Mouse (Mus musculus) kidney, embryonic 15.5 days (tissue): ENCODE measurements around the gene Gm382. TPM values are rescaled to one million over a fixed set of nuclear protein-coding genes. Genes with fewer than 3 reads are reported as not detected.

Source experiments
- ATAC-seq: fragments of 200-750 bp; cut with Nextera tagmentation; replicated peaks from 2 replicates; pipeline ENCODE4 v1.8.0; 2017; ENCODE audit warnings: moderate TSS enrichment; ENCODE audit not compliant: low FRiP score
- H3K27ac ChIP-seq: fragments of 300-500 bp; sonication (generic); 2 replicates; pipeline ENCODE4 v1.5.1; 2015; ENCODE audit warnings: mild to moderate bottlenecking, inconsistent platforms
- H3K27me3 ChIP-seq: fragments of 300-500 bp; sonication (generic); 2 replicates; pipeline ENCODE4 v1.6.1; 2015; ENCODE audit warnings: inconsistent platforms
- H3K36me3 ChIP-seq: fragments of 300-500 bp; sonication (generic); 2 replicates; pipeline ENCODE4 v1.6.1; 2015; ENCODE audit warnings: inconsistent platforms
- H3K4me1 ChIP-seq: fragments of 300-500 bp; sonication (generic); 2 replicates; pipeline ENCODE4 v1.6.1; 2015; ENCODE audit warnings: inconsistent platforms
- H3K4me2 ChIP-seq: fragments of 300-500 bp; sonication (generic); 2 replicates; pipeline ENCODE4 v1.6.1; 2015; ENCODE audit warnings: moderate library complexity, mild to moderate bottlenecking, inconsistent platforms
- H3K4me3 ChIP-seq: fragments of 300-500 bp; sonication (generic); replicated peaks from 2 replicates; pipeline ENCODE4 v1.5.1; 2015; ENCODE audit warnings: mild to moderate bottlenecking, inconsistent platforms
- H3K9ac ChIP-seq: fragments of 300-500 bp; sonication (generic); 2 replicates; pipeline ENCODE4 v1.6.1; 2015; ENCODE audit warnings: mild to moderate bottlenecking, inconsistent platforms
- H3K9me3 ChIP-seq: fragments of 300-500 bp; sonication (generic); replicated peaks from 2 replicates; pipeline ENCODE4 v1.6.1; 2016; ENCODE audit warnings: inconsistent platforms
- WGBS: fragments of 180-500 bp; shearing (Covaris S2); methylation state at CpG from one replicate; pipeline ENCODE4 v1.1.7; 2015; ENCODE audit warnings: mixed read lengths; 5-methylcytosine and 5-hydroxymethylcytosine counted together
- polyA plus RNA-seq: library from polyadenylated mRNA; unstranded; fragments of >200 nt; fragmentation: Nextera tagmentation; extraction: Ambion mirVana; gene quantifications from 2 replicates; pipeline ENCODE4 v1.2.1, GENCODE M21; 2015

Gm382 gene
- not detected in 2 replicates for polyA plus RNA-seq

GRCm38 (mm10) chrX:127039672-127040071 is at the start of gene Gm382:
Gene Gm382, plus strand, starts transcription at chrX:127039972.
- Histone ChIP-seq H3K9me3 (no peaks in the 10 kb centered on the region), H3K4me1 (no peaks in the 10 kb centered on the region), H3K4me3 (no peak within 1 kb of the TSS), H3K36me3 (no peaks in the 10 kb centered on the region), H3K27me3 (no peaks in the 10 kb centered on the region), H3K27ac (no peak within 1 kb of the TSS), H3K4me2 (no peak within 1 kb of the TSS), H3K9ac (no peak within 1 kb of the TSS)
- no peak for ATAC-seq
- 90% methylated on average over 1 of the region's 1 CpGs for WGBS

GRCm38 (mm10) chrX:127070179-127070578 is 30.4 kb downstream of the Gm382 start:
- H3K4me2 ChIP-seq: no peak overlapping the region
- H3K27me3 ChIP-seq: no peaks in the 10 kb centered on the region
- H3K9ac ChIP-seq: no peak overlapping the region
- 96% methylated on average over 2 of the region's 2 CpGs for WGBS
- H3K27ac ChIP-seq: no peak overlapping the region
- H3K36me3 ChIP-seq: no peaks in the 10 kb centered on the region
- H3K4me1 ChIP-seq: no peaks in the 10 kb centered on the region
- no peak for ATAC-seq
- H3K9me3 ChIP-seq: no peaks in the 10 kb centered on the region
- H3K4me3 ChIP-seq: no peak overlapping the region

- Histone ChIP-seq H3K4me2 (no peak overlapping the region), H3K9ac (no peak overlapping the region), H3K4me1 (no peaks in the 10 kb centered on the region), H3K36me3 (no peaks in the 10 kb centered on the region), H3K9me3 (no peaks in the 10 kb centered on the region), H3K4me3 (no peak overlapping the region), H3K27me3 (no peaks in the 10 kb centered on the region), H3K27ac (no peak overlapping the region)
- WGBS: 76% methylated on average over 2 of the region's 2 CpGs
- no peak for ATAC-seq
These were observed 51.5 kb downstream of the Gm382 start for GRCm38 (mm10) chrX:127091282-127091681.

- no peak for ATAC-seq
- Histone ChIP-seq H3K4me2 (no peak overlapping the region), H3K27me3 (no peaks in the 10 kb centered on the region), H3K36me3 (no peaks in the 10 kb centered on the region), H3K27ac (no peak overlapping the region), H3K4me1 (no peaks in the 10 kb centered on the region), H3K9me3 (no peaks in the 10 kb centered on the region), H3K4me3 (no peak overlapping the region), H3K9ac (no peak overlapping the region)
These were observed 53.3 kb downstream of the Gm382 start for GRCm38 (mm10) chrX:127093036-127093435.

- H3K27me3 ChIP-seq: no peaks in the 10 kb centered on the region
- no peak overlapping the region for H3K4me2 ChIP-seq
- no peak for ATAC-seq
- H3K9ac ChIP-seq: no peak overlapping the region
- no peak overlapping the region for H3K4me3 ChIP-seq
- no peaks in the 10 kb centered on the region for H3K4me1 ChIP-seq
- no peaks in the 10 kb centered on the region for H3K9me3 ChIP-seq
- H3K27ac ChIP-seq: no peak overlapping the region
- H3K36me3 ChIP-seq: no peaks in the 10 kb centered on the region
- WGBS: 79% methylated on average over 3 of the region's 3 CpGs
These were observed 54.2 kb downstream of the Gm382 start for GRCm38 (mm10) chrX:127093961-127094360.

GRCm38 (mm10) chrX:127104341-127104740 is 64.6 kb downstream of the Gm382 start:
- no peaks in the 10 kb centered on the region for H3K27me3 ChIP-seq
- H3K4me2 ChIP-seq: no peak overlapping the region
- H3K27ac ChIP-seq: no peak overlapping the region
- H3K36me3 ChIP-seq: no peaks in the 10 kb centered on the region
- no peak overlapping the region for H3K4me3 ChIP-seq
- no peaks in the 10 kb centered on the region for H3K9me3 ChIP-seq
- H3K4me1 ChIP-seq: no peaks in the 10 kb centered on the region
- WGBS: 81% methylated on average over 2 of the region's 2 CpGs
- H3K9ac ChIP-seq: no peak overlapping the region
- ATAC-seq: no peak

Other genes with a start within 250 kb of the Gm382 start
- not detected in 2 replicates for gene 4932411N23Rik, start 224.1 kb upstream of the Gm382 start, polyA plus RNA-seq